Mouse (Mus musculus): ENCODE measurements around the gene B3gnt9. TPM values are rescaled to one million over a fixed set of nuclear protein-coding genes. Genes with fewer than 3 reads are reported as not detected.

Gene B3gnt9
- polyA plus RNA-seq, 1 experiment from 2014 or later, result 6.2 TPM

- Histone ChIP-seq H3K27ac (no peak overlapping the region), H3K36me3 (peaks cover 44% of the 10 kb centered on the region), H3K4me3 (peak overlapping the region; percentile 22), H3K27me3 (peaks cover 82% of the 10 kb centered on the region), H3K4me2 (peak overlapping the region; percentile 48), H3K9ac (peak overlapping the region; percentile 64), H3K9me3 (no peaks in the 10 kb centered on the region), H3K4me1 (replicated peaks) (peaks cover 33% of the 10 kb centered on the region)
- WGBS, result 3% methylated on average over 28 of the region's 28 CpGs
- peak; percentile 47 for ATAC-seq (ENCODE audit: low FRiP score)
Measured at GRCm38 (mm10) chr8:105278911-105279334, 24.0 kb upstream of the B3gnt9 start.

- WGBS, result 3% methylated on average over 30 of the region's 30 CpGs
- Histone ChIP-seq H3K9ac (peak overlapping the region; percentile 63), H3K4me2 (peak overlapping the region; percentile 74), H3K27me3 (peaks cover 95% of the 10 kb centered on the region), H3K9me3 (no peaks in the 10 kb centered on the region), H3K27ac (no peak overlapping the region), H3K4me3 (peak overlapping the region; percentile 42), H3K4me1 (replicated peaks) (peaks cover 27% of the 10 kb centered on the region), H3K36me3 (peaks cover 19% of the 10 kb centered on the region)
- peak; percentile 59 for ATAC-seq (ENCODE audit: low FRiP score)
Measured at GRCm38 (mm10) chr8:105276292-105277120, 21.6 kb upstream of the B3gnt9 start.

GRCm38 (mm10) chr8:105275840-105276239 is 20.9 kb upstream of the B3gnt9 start, which contains the start of gene Nol3:
Gene Nol3, plus strand, starts transcription at chr8:105276140.
- H3K4me2 ChIP-seq, result peak within 1 kb of the TSS; percentile 74
- H3K27me3 ChIP-seq, result peaks cover 99% of the 10 kb centered on the region
- no peak within 1 kb of the TSS for H3K27ac ChIP-seq
- peaks cover 16% of the 10 kb centered on the region for H3K36me3 ChIP-seq
- peaks cover 29% of the 10 kb centered on the region for H3K4me1 ChIP-seq (replicated peaks)
- H3K4me3 ChIP-seq, result peak within 1 kb of the TSS; percentile 42
- H3K9ac ChIP-seq, result peak within 1 kb of the TSS; percentile 63
- WGBS, result 4% methylated on average over 10 of the region's 10 CpGs
- no peaks in the 10 kb centered on the region for H3K9me3 ChIP-seq
- no peak for ATAC-seq (ENCODE audit: low FRiP score)

GRCm38 (mm10) chr8:105275387-105275786 is 20.4 kb upstream of the B3gnt9 start:
- ATAC-seq (ENCODE audit: low FRiP score), result no peak
- H3K36me3 ChIP-seq, result peaks cover 12% of the 10 kb centered on the region
- H3K27ac ChIP-seq, result no peak overlapping the region
- WGBS, result 8% methylated on average over 10 of the region's 11 CpGs
- H3K4me2 ChIP-seq, result peak overlapping the region; percentile 74
- H3K4me1 ChIP-seq (replicated peaks), result peaks cover 33% of the 10 kb centered on the region
- H3K9me3 ChIP-seq, result no peaks in the 10 kb centered on the region
- no peak overlapping the region for H3K4me3 ChIP-seq
- no peak overlapping the region for H3K9ac ChIP-seq
- peaks cover 99% of the 10 kb centered on the region for H3K27me3 ChIP-seq

GRCm38 (mm10) chr8:105270916-105271186 is 15.9 kb upstream of the B3gnt9 start:
- Histone ChIP-seq H3K9ac (peak overlapping the region; percentile 24), H3K4me3 (peak overlapping the region; percentile 51), H3K4me2 (peak overlapping the region; percentile 72; the same call in 1 of the 2 replicates), H3K27ac (no peak overlapping the region), H3K4me1 (replicated peaks) (peaks cover 41% of the 10 kb centered on the region), H3K9me3 (peaks cover 5% of the 10 kb centered on the region; the same call in 1 of the 2 replicates), H3K27me3 (peaks cover 99% of the 10 kb centered on the region), H3K36me3 (no peaks in the 10 kb centered on the region)
- ATAC-seq (ENCODE audit: low FRiP score), result no peak
- WGBS, result 2% methylated on average over 11 of the region's 11 CpGs

- ATAC-seq (ENCODE audit: low FRiP score), result no peak
- peaks cover 99% of the 10 kb centered on the region for H3K27me3 ChIP-seq
- H3K27ac ChIP-seq, result no peak overlapping the region
- no peaks in the 10 kb centered on the region for H3K36me3 ChIP-seq
- peaks cover 5% of the 10 kb centered on the region; the same call in 1 of the 2 replicates for H3K9me3 ChIP-seq
- H3K4me2 ChIP-seq, result peak overlapping the region; percentile 72
- H3K9ac ChIP-seq, result peak overlapping the region; percentile 65
- 3% methylated on average over 39 of the region's 39 CpGs for WGBS
- peak overlapping the region; percentile 51 for H3K4me3 ChIP-seq
- peaks cover 36% of the 10 kb centered on the region for H3K4me1 ChIP-seq (replicated peaks)
Measured at GRCm38 (mm10) chr8:105270101-105270915, 15.4 kb upstream of the B3gnt9 start.

GRCm38 (mm10) chr8:105269461-105269947 is 14.6 kb upstream of the B3gnt9 start, which contains the start of gene Hsf4:
Gene Hsf4, plus strand, starts transcription at chr8:105269801.
- peak within 1 kb of the TSS; percentile 64 for H3K27ac ChIP-seq
- peak within 1 kb of the TSS; percentile 51 for H3K4me3 ChIP-seq
- H3K9me3 ChIP-seq, result peaks cover 5% of the 10 kb centered on the region; the same call in 1 of the 2 replicates
- H3K36me3 ChIP-seq, result no peaks in the 10 kb centered on the region
- peak within 1 kb of the TSS; percentile 72 for H3K4me2 ChIP-seq
- peaks cover 41% of the 10 kb centered on the region for H3K4me1 ChIP-seq (replicated peaks)
- peak within 1 kb of the TSS; percentile 65 for H3K9ac ChIP-seq
- peaks cover 99% of the 10 kb centered on the region for H3K27me3 ChIP-seq
- no peak for ATAC-seq (ENCODE audit: low FRiP score)
- WGBS, result under 1% methylated on average over 42 of the region's 42 CpGs

- Histone ChIP-seq H3K4me1 (replicated peaks) (peaks cover 44% of the 10 kb centered on the region), H3K27ac (no peak overlapping the region; the same call in none of the 2 replicates), H3K4me2 (peak overlapping the region; percentile 72), H3K9ac (peak overlapping the region; percentile 65), H3K9me3 (peaks cover 5% of the 10 kb centered on the region; the same call in 1 of the 2 replicates), H3K36me3 (no peaks in the 10 kb centered on the region), H3K4me3 (peak overlapping the region; percentile 51), H3K27me3 (peaks cover 99% of the 10 kb centered on the region)
- ATAC-seq (ENCODE audit: low FRiP score), result peak; percentile 47
- WGBS, result 1% methylated on average over 10 of the region's 10 CpGs
Measured at GRCm38 (mm10) chr8:105269075-105269458, 14.1 kb upstream of the B3gnt9 start.

GRCm38 (mm10) chr8:105268342-105269074 is 13.6 kb upstream of the B3gnt9 start:
- Histone ChIP-seq H3K36me3 (no peaks in the 10 kb centered on the region), H3K4me1 (replicated peaks) (peaks cover 46% of the 10 kb centered on the region), H3K4me2 (peak overlapping the region; percentile 72), H3K27me3 (peaks cover 99% of the 10 kb centered on the region), H3K9ac (peak overlapping the region; percentile 65), H3K27ac (peak overlapping the region; percentile 64), H3K9me3 (peaks cover 5% of the 10 kb centered on the region; the same call in 1 of the 2 replicates), H3K4me3 (peak overlapping the region; percentile 51)
- under 1% methylated on average over 65 of the region's 65 CpGs for WGBS
- peak; percentile 88 for ATAC-seq (ENCODE audit: low FRiP score)

GRCm38 (mm10) chr8:105266775-105267174 is 11.8 kb upstream of the B3gnt9 start:
- ATAC-seq (ENCODE audit: low FRiP score), result no peak
- H3K36me3 ChIP-seq, result no peaks in the 10 kb centered on the region
- H3K9me3 ChIP-seq, result peaks cover 5% of the 10 kb centered on the region; the same call in 1 of the 2 replicates
- H3K4me2 ChIP-seq, result no peak overlapping the region
- H3K27me3 ChIP-seq, result peaks cover 96% of the 10 kb centered on the region
- H3K4me1 ChIP-seq (replicated peaks), result peaks cover 46% of the 10 kb centered on the region
- 10% methylated on average over 13 of the region's 13 CpGs for WGBS
- no peak overlapping the region for H3K27ac ChIP-seq
- no peak overlapping the region for H3K9ac ChIP-seq
- no peak overlapping the region for H3K4me3 ChIP-seq

GRCm38 (mm10) chr8:105265128-105265527 is 10.2 kb upstream of the B3gnt9 start:
- ATAC-seq (ENCODE audit: low FRiP score), result no peak
- Histone ChIP-seq H3K9ac (no peak overlapping the region; the same call in 1 of the 2 replicates), H3K27ac (no peak overlapping the region), H3K4me3 (peak overlapping the region; percentile 55), H3K4me1 (replicated peaks) (peaks cover 37% of the 10 kb centered on the region), H3K9me3 (peaks cover 5% of the 10 kb centered on the region; the same call in 1 of the 2 replicates), H3K36me3 (no peaks in the 10 kb centered on the region), H3K4me2 (peak overlapping the region; percentile 76), H3K27me3 (peaks cover 96% of the 10 kb centered on the region)
- WGBS, result 11% methylated on average over 10 of the region's 10 CpGs

Data from hindbrain, embryonic 13.5 days (tissue).